Mouse (Mus musculus) v-Abl transformed pro-B cells (cell line): ENCODE measurements around the gene Zscan21.

Experiments used
- in situ Hi-C, 2 experiments: fragments of 400-800 bp; cut with MboI; formaldehyde crosslinking; loops; one replicate each; pipeline ENCODE4 v1.15.1; 2025; ENCODE audit not compliant: unreplicated experiment in 2 of 2

Zscan21 gene

GRCm38 (mm10) chr5:138116255-138117198 is at the start of gene Zscan21:
Zscan21 (plus strand) TSS chr5:138116903.
- in situ Hi-C loops = loop anchor here in 1 of 2 experiments (10.0 kb wide), 1 partner anchor 322 kb away; no protein-coding TSS in a partner anchor

GRCm38 (mm10) chr5:138073803-138074202 is 42.9 kb upstream of the Zscan21 start:
- in situ Hi-C loops = no loop called here

GRCm38 (mm10) chr5:138075684-138076083 is 41.0 kb upstream of the Zscan21 start:
- in situ Hi-C loops = loop anchor here in 1 of 2 experiments (25.0 kb wide), 2 partner anchors 263 to 362 kb away; partner anchors contain the start of gene Zfp157

GRCm38 (mm10) chr5:138076148-138076547 is 40.6 kb upstream of the Zscan21 start:
- in situ Hi-C loops = loop anchor here in 1 of 2 experiments (25.0 kb wide), 2 partner anchors 264 to 361 kb away; partner anchors contain the start of gene Zfp157

GRCm38 (mm10) chr5:138080456-138080855 is 36.2 kb upstream of the Zscan21 start:
- in situ Hi-C loops = loop anchor here in 1 of 2 experiments (25.0 kb wide), 2 partner anchors 268 to 357 kb away; partner anchors contain the start of gene Zfp157

- in situ Hi-C loops = loop anchor here in 1 of 2 experiments (25.0 kb wide), 2 partner anchors 269 to 356 kb away; partner anchors contain the start of gene Zfp157
Measured at GRCm38 (mm10) chr5:138081446-138081845, 35.3 kb upstream of the Zscan21 start.

GRCm38 (mm10) chr5:138083318-138083900 is 33.3 kb upstream of the Zscan21 start:
- in situ Hi-C loops = loop anchor here in 1 of 2 experiments (25.0 kb wide), 2 partner anchors 271 to 354 kb away; partner anchors contain the start of gene Zfp157

GRCm38 (mm10) chr5:138083936-138084335 is 32.8 kb upstream of the Zscan21 start:
- in situ Hi-C loops = loop anchor here in 1 of 2 experiments (25.0 kb wide), 2 partner anchors 272 to 353 kb away; partner anchors contain the start of gene Zfp157

- in situ Hi-C loops = loop anchor here in 1 of 2 experiments (25.0 kb wide), 2 partner anchors 272 to 353 kb away; partner anchors contain the start of gene Zfp157
Measured at GRCm38 (mm10) chr5:138084507-138084906, 32.2 kb upstream of the Zscan21 start.

GRCm38 (mm10) chr5:138084996-138085395 is 31.7 kb upstream of the Zscan21 start, which contains the start of gene Zkscan1:
Zkscan1 (plus strand) TSS chr5:138085084.
- in situ Hi-C loops = loop anchor here in 1 of 2 experiments (5.0 to 25.0 kb wide), 3 partner anchors 67 to 352 kb away; partner anchors contain the start of gene Zfp157

- in situ Hi-C loops = loop anchor here in 1 of 2 experiments (5.0 to 25.0 kb wide), 3 partner anchors 67 to 352 kb away; partner anchors contain the start of gene Zfp157
Measured at GRCm38 (mm10) chr5:138085421-138085911, 31.2 kb upstream of the Zscan21 start.

GRCm38 (mm10) chr5:138086842-138087241 is 29.9 kb upstream of the Zscan21 start:
- in situ Hi-C loops = loop anchor here in 1 of 2 experiments (5.0 to 25.0 kb wide), 3 partner anchors 65 to 350 kb away; partner anchors contain the start of gene Zfp157

GRCm38 (mm10) chr5:138088366-138088765 is 28.3 kb upstream of the Zscan21 start:
- in situ Hi-C loops = loop anchor here in 1 of 2 experiments (5.0 to 25.0 kb wide), 3 partner anchors 64 to 349 kb away; partner anchors contain the start of gene Zfp157

GRCm38 (mm10) chr5:138089108-138089551 is 27.6 kb upstream of the Zscan21 start:
- in situ Hi-C loops = loop anchor here in 1 of 2 experiments (5.0 to 25.0 kb wide), 3 partner anchors 63 to 348 kb away; partner anchors contain the start of gene Zfp157

GRCm38 (mm10) chr5:138090271-138090670 is 26.4 kb upstream of the Zscan21 start:
- in situ Hi-C loops = loop anchor here in 1 of 2 experiments (25.0 kb wide), 2 partner anchors 278 to 347 kb away; partner anchors contain the start of gene Zfp157

GRCm38 (mm10) chr5:138090737-138091136 is 26.0 kb upstream of the Zscan21 start:
- in situ Hi-C loops = loop anchor here in 1 of 2 experiments (25.0 kb wide), 2 partner anchors 278 to 347 kb away; partner anchors contain the start of gene Zfp157

GRCm38 (mm10) chr5:138092771-138093170 is 23.9 kb upstream of the Zscan21 start:
- in situ Hi-C loops = loop anchor here in 1 of 2 experiments (25.0 kb wide), 2 partner anchors 280 to 345 kb away; partner anchors contain the start of gene Zfp157

- in situ Hi-C loops = loop anchor here in 1 of 2 experiments (25.0 kb wide), 2 partner anchors 282 to 343 kb away; partner anchors contain the start of gene Zfp157
Measured at GRCm38 (mm10) chr5:138094474-138094873, 22.2 kb upstream of the Zscan21 start.

- in situ Hi-C loops = no loop called here
Measured at GRCm38 (mm10) chr5:138104976-138105375, 11.7 kb upstream of the Zscan21 start.
